28 mouse cellular contexts compared by ENCODE assay signal in the genomic region with DNA sequence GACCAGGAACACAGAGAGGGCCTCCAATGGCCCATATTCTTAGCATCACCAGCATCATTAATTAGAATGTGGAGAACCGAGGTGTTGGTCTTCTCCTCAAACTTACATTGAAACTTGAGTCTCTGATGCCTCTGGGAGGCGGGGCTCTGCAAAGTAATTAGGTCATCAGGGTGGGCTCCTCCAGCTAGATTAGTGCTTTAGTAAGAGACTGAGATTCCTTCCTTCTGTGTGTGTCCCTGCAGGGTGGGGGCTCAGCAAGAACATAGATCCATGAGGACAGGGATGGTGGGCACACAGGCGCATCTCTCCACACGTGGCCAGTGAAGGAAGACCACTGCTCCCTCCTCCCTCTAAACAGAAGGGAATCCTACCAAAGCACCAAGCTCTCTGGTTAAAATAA.
"Had no signal": no experiment of that assay in that cellular context is flagged by ENCODE, and none has a peak within 500 bp of the region (broad histone marks: within the 10 kb centered on the region; RNA-seq: fewer than 3 reads in every experiment).

No protein-coding gene starts in this region.

- H3K36me3 ChIP-seq: heart, embryonic 10.5 days; heart, embryonic 12.5 days; heart, embryonic 13.5 days; heart, embryonic 15.5 days; hindbrain, embryonic 10.5 days; hindbrain, embryonic 12.5 days; hindbrain, embryonic 13.5 days; hindbrain, embryonic 15.5 days; intestine, embryonic 15.5 days; kidney, embryonic 15.5 days had no signal

- H3K4me3 ChIP-seq: heart, embryonic 10.5 days; heart, embryonic 12.5 days; heart, embryonic 13.5 days; heart, embryonic 15.5 days; hindbrain, embryonic 10.5 days; hindbrain, embryonic 12.5 days; hindbrain, embryonic 13.5 days; hindbrain, embryonic 15.5 days; intestine, embryonic 15.5 days; kidney, embryonic 15.5 days; left cerebral cortex, adult 2 months had no signal

- H3K27me3 ChIP-seq: heart, embryonic 12.5 days; heart, embryonic 13.5 days; heart, embryonic 15.5 days; hindbrain, embryonic 12.5 days; hindbrain, embryonic 13.5 days; hindbrain, embryonic 15.5 days; intestine, embryonic 15.5 days; kidney, embryonic 15.5 days had no signal

- DNase-seq: heart, postnatal 10 days; heart, postnatal 36 days; heart, postnatal 4 days; kidney, adult 11 months; kidney, adult 18-20 months; kidney, adult 2 months; kidney, adult 9 months; kidney, postnatal 10 days; kidney, postnatal 14 days; kidney, postnatal 25 days; kidney, postnatal 36 days; kidney, postnatal 4 days; layer of hippocampus, adult 9-11 months; layer of hippocampus, postnatal 36 days had no signal

- H3K9me3 ChIP-seq: heart, embryonic 10.5 days; heart, embryonic 12.5 days; heart, embryonic 13.5 days; heart, embryonic 15.5 days; hindbrain, embryonic 10.5 days; hindbrain, embryonic 12.5 days; hindbrain, embryonic 13.5 days; hindbrain, embryonic 15.5 days; intestine, embryonic 15.5 days; kidney, embryonic 15.5 days had no signal

- H3K27ac ChIP-seq: heart, embryonic 10.5 days; heart, embryonic 13.5 days; heart, embryonic 15.5 days; hindbrain, embryonic 12.5 days; hindbrain, embryonic 13.5 days; hindbrain, embryonic 14.5 days; hindbrain, embryonic 15.5 days; hindbrain, postnatal 0 days; intestine, embryonic 15.5 days; kidney, embryonic 15.5 days; kidney, postnatal 0 days; left cerebral cortex, adult 2 months had no signal
